ENCODE assay signal across 37 mouse cellular contexts in the genomic region with DNA sequence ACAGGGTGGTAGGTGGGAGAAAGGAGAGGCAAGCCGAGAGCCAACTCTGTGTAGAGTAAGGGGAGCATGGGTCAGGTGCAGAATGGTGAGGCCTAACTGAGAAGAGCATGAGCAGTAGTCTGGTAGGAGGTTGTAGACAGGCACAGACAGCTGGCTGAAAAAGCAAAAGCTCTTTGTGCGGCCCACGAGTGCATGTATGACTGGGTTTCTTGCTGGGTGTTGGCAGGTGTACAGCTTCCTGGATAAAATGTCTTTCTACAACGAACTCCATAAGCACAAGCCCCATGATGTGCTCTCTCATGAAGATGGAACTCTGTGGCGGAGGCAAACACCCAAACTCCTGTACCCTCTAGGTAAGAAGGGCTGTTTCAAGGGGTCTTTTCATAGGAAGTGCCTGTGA. TPM values are rescaled to one million over a fixed set of nuclear protein-coding genes. Genes with fewer than 3 reads are reported as not detected.
"Had no signal": no experiment of that assay in that cellular context is flagged by ENCODE, and none has a peak within 500 bp of the region (broad histone marks: within the 10 kb centered on the region; RNA-seq: fewer than 3 reads in every experiment).

No protein-coding gene starts in this region.

- H3K9me3 ChIP-seq: heart, embryonic 10.5 days; heart, embryonic 12.5 days; hindbrain, embryonic 10.5 days; hindbrain, embryonic 12.5 days; intestine, embryonic 15.5 days; limb, embryonic 13.5 days; limb, embryonic 15.5 days; liver, embryonic 12.5 days had no signal

- ATAC-seq: hindbrain, embryonic 16.5 days; inflammation-experienced regulatory T-cells, adult 6 months; intestine, embryonic 15.5 days; liver, embryonic 12.5 days had no signal

- DNase-seq: gastrocnemius, adult 2 months; gastrocnemius, postnatal 10 days; gastrocnemius, postnatal 25 days; heart, adult 18-20 months; heart, postnatal 10 days; heart, postnatal 4 days; kidney, adult 18-20 months; kidney, adult 8-10 months; kidney, postnatal 10 days; kidney, postnatal 25 days; left cerebral cortex, postnatal 4 days had no signal

- H3K27me3 ChIP-seq: heart, embryonic 12.5 days; hindbrain, embryonic 12.5 days; intestine, embryonic 15.5 days; limb, embryonic 13.5 days; limb, embryonic 15.5 days; liver, embryonic 12.5 days had no signal

- H3K4me2 ChIP-seq: heart, embryonic 12.5 days; hindbrain, embryonic 12.5 days; hindbrain, embryonic 14.5 days; intestine, embryonic 15.5 days; limb, embryonic 13.5 days; limb, embryonic 15.5 days; liver, embryonic 12.5 days had no signal

- H3K4me3 ChIP-seq: gastrocnemius, adult 2 months; heart, embryonic 10.5 days; heart, embryonic 12.5 days; hindbrain, embryonic 10.5 days; hindbrain, embryonic 12.5 days; intestine, embryonic 15.5 days; limb, embryonic 13.5 days; limb, embryonic 15.5 days; liver, embryonic 12.5 days had no signal

- H3K4me1 ChIP-seq: heart, embryonic 10.5 days; heart, embryonic 12.5 days; hindbrain, embryonic 10.5 days; hindbrain, embryonic 12.5 days; intestine, embryonic 15.5 days; limb, embryonic 13.5 days; limb, embryonic 15.5 days; liver, embryonic 12.5 days had no signal

- H3K27ac ChIP-seq: gastrocnemius, adult 2 months; heart, embryonic 10.5 days; hindbrain, embryonic 10.5 days; hindbrain, embryonic 12.5 days; hindbrain, embryonic 14.5 days; intestine, embryonic 15.5 days; limb, embryonic 13.5 days; limb, embryonic 15.5 days; liver, embryonic 12.5 days; liver, embryonic 14.5 days had no signal

- H3K9ac ChIP-seq: heart, embryonic 12.5 days; hindbrain, embryonic 12.5 days; hindbrain, embryonic 14.5 days; intestine, embryonic 15.5 days; limb, embryonic 13.5 days; limb, embryonic 15.5 days; liver, embryonic 12.5 days; liver, embryonic 14.5 days had no signal

RNA-seq across cellular contexts. Expression of a gene that starts 36.1 kb away (rescaled TPM):
- total RNA-seq: gastrocnemius, postnatal 10 days; gastrocnemius, postnatal 25 days; gastrocnemius, postnatal 4 days; heart, adult 18-20 months; heart, postnatal 10 days; layer of hippocampus, postnatal 25 days; left cerebral cortex, adult 18-20 months; left cerebral cortex, adult 8-10 months; left cerebral cortex, postnatal 10 days; left cerebral cortex, postnatal 4 days; liver, adult 2 months had no signal
- polyA plus RNA-seq: frontal cortex, adult 2 months; heart, embryonic 10.5 days; heart, embryonic 12.5 days; heart, embryonic 14.5 days; heart, embryonic 16.5 days; hindbrain, embryonic 10.5 days; hindbrain, embryonic 12.5 days; hindbrain, embryonic 14.5 days; hindbrain, embryonic 16.5 days; intestine, embryonic 15.5 days; kidney, embryonic 14.5 days; kidney, embryonic 16.5 days; large intestine, adult 2 months; limb, embryonic 11.5 days; limb, embryonic 13.5 days; limb, embryonic 15.5 days; liver, adult 2 months; liver, embryonic 12.5 days; liver, embryonic 14.5 days; liver, embryonic 16.5 days had no signal
